Mouse (Mus musculus) large intestine, adult 2 months (tissue): ENCODE data around the gene Hadha. TPM values are rescaled to one million over a fixed set of nuclear protein-coding genes. Genes with fewer than 3 reads are reported as not detected.
A peak's percentile ranks its signal among the peaks of the same experiment; 100 is the strongest.

Experiments used
- DNase-seq: peaks from one replicate; pipeline ENCODE4 v3.0.0-alpha.2; 2012; ENCODE audit warnings: low read depth, low spot score
- WGBS: fragments of 180-500 bp; shearing (Covaris S2); methylation state at CpG from one replicate; pipeline ENCODE4 v1.1.7; 2018; 5-methylcytosine and 5-hydroxymethylcytosine counted together
- polyA plus RNA-seq: library from polyadenylated mRNA; depleted of rRNA; stranded (reverse); fragments of >200 nt; gene quantifications from 2 replicates; pipeline ENCODE4 v1.2.3, GENCODE M21; 2012; rRNA removed

Gene Hadha
- 59.3 and 80.2 TPM in 2 replicates for polyA plus RNA-seq

- under 1% methylated on average over 53 of the region's 53 CpGs for WGBS
- peak; percentile 77 for DNase-seq
Observed at GRCm38 (mm10) chr5:30154474-30155394, at the start of gene Hadha, which contains the start of gene Hadhb. TSS of gene Hadha (minus strand) at chr5:30155162. TSS of gene Hadhb (plus strand) at chr5:30155248.

GRCm38 (mm10) chr5:30204441-30204840, 49.5 kb upstream of the Hadha start:
- WGBS: 33% methylated on average over 1 of the region's 1 CpGs
- no peak for DNase-seq

GRCm38 (mm10) chr5:30203216-30203885, 48.4 kb upstream of the Hadha start:
- 84% methylated on average over 10 of the region's 10 CpGs for WGBS
- no peak for DNase-seq

GRCm38 (mm10) chr5:30202221-30202620, 47.3 kb upstream of the Hadha start:
- DNase-seq: no peak
- WGBS: 79% methylated on average over 7 of the region's 7 CpGs

- DNase-seq: no peak
- WGBS: 30% methylated on average over 5 of the region's 5 CpGs
Observed at GRCm38 (mm10) chr5:30201521-30201920, 46.6 kb upstream of the Hadha start.

- no peak for DNase-seq
Observed at GRCm38 (mm10) chr5:30198257-30198656, 43.3 kb upstream of the Hadha start.

GRCm38 (mm10) chr5:30195340-30195739, 40.4 kb upstream of the Hadha start:
- DNase-seq: no peak
- WGBS: 79% methylated on average over 5 of the region's 5 CpGs

More at GRCm38 (mm10) chr5:30198257-30198656, 43.3 kb upstream of the Hadha start:
- WGBS: 61% methylated on average over 7 of the region's 7 CpGs

- no peak for DNase-seq
- WGBS: 28% methylated on average over 1 of the region's 1 CpGs
Observed at GRCm38 (mm10) chr5:30192452-30192851, 37.5 kb upstream of the Hadha start.

GRCm38 (mm10) chr5:30187687-30188485, 32.9 kb upstream of the Hadha start:
- 88% methylated on average over 12 of the region's 12 CpGs for WGBS
- no peak for DNase-seq

- WGBS: 78% methylated on average over 4 of the region's 4 CpGs
- no peak for DNase-seq
Observed at GRCm38 (mm10) chr5:30175811-30176210, 20.8 kb upstream of the Hadha start.

GRCm38 (mm10) chr5:30172931-30173692, 18.1 kb upstream of the Hadha start:
- WGBS: 32% methylated on average over 20 of the region's 20 CpGs
- no peak for DNase-seq

- DNase-seq: no peak
Observed at GRCm38 (mm10) chr5:30172115-30172514, 17.2 kb upstream of the Hadha start.

GRCm38 (mm10) chr5:30170303-30170940, 15.5 kb upstream of the Hadha start:
- WGBS: 54% methylated on average over 5 of the region's 5 CpGs
- no peak for DNase-seq

GRCm38 (mm10) chr5:30165234-30165946, 10.4 kb upstream of the Hadha start:
- 42% methylated on average over 5 of the region's 5 CpGs for WGBS
- DNase-seq: no peak

- DNase-seq: no peak
- 43% methylated on average over 6 of the region's 6 CpGs for WGBS
Observed at GRCm38 (mm10) chr5:30162339-30162738, 7.4 kb upstream of the Hadha start.

- no peak for DNase-seq
- WGBS: 31% methylated on average over 1 of the region's 1 CpGs
Observed at GRCm38 (mm10) chr5:30161836-30162235, 6.9 kb upstream of the Hadha start.

GRCm38 (mm10) chr5:30159601-30160000, 4.6 kb upstream of the Hadha start:
- 72% methylated on average over 6 of the region's 6 CpGs for WGBS

More at GRCm38 (mm10) chr5:30159601-30160000, 4.6 kb upstream of the Hadha start:
- DNase-seq: no peak
